Mouse (Mus musculus): ENCODE results near the gene Tpcn2.

- no peak for TF ChIP-seq CTCF (IDR thresholded peaks at IDR 0.05; ENCODE audit: low read depth)
- TF ChIP-seq EP300 (optimal IDR thresholded peaks at IDR 0.05): no peak
Observed at GRCm38 (mm10) chr7:145205363-145205902, 78.4 kb downstream of the Tpcn2 start.

All from stomach, postnatal 0 days (tissue).